Mouse (Mus musculus): ENCODE data around the gene Palb2.

- TF ChIP-seq CTCF (IDR thresholded peaks at IDR 0.05; ENCODE audit: control insufficient read depth, insufficient read depth, insufficient replicate concordance, low read depth, low read length) (no peak), POLR2A (IDR thresholded peaks at IDR 0.05; ENCODE audit: control insufficient read depth, low read depth, low read length) (no peak)
These were observed 65.0 kb downstream of the Palb2 start for GRCm38 (mm10) chr7:122067517-122068381.

Measured in testis, adult 2 months (tissue).